Mouse (Mus musculus) spleen, adult 12 weeks (tissue): ENCODE measurements around the gene Wee1.
"Not testable (repeated sequence)": the region's sequence is repeated elsewhere in the genome, so short reads cannot be mapped to it uniquely, and the experiment has no call there.

Experiments
- DNase-seq: peaks from one replicate; pipeline ENCODE4 v3.0.0; 2022; ENCODE audit warnings: low spot score

Wee1 gene

GRCm38 (mm10) chr7:110121516-110122288 lies at the start of gene Wee1:
Wee1 (plus strand) TSS chr7:110122046.
- peak; percentile 99 for DNase-seq

GRCm38 (mm10) chr7:110078168-110078567 lies 43.7 kb upstream of the Wee1 start:
- DNase-seq: no peak

- peak; percentile 35 for DNase-seq
Measured at GRCm38 (mm10) chr7:110083386-110084165, 38.3 kb upstream of the Wee1 start.

GRCm38 (mm10) chr7:110085217-110085616 lies 36.6 kb upstream of the Wee1 start:
- no peak for DNase-seq

DNA sequence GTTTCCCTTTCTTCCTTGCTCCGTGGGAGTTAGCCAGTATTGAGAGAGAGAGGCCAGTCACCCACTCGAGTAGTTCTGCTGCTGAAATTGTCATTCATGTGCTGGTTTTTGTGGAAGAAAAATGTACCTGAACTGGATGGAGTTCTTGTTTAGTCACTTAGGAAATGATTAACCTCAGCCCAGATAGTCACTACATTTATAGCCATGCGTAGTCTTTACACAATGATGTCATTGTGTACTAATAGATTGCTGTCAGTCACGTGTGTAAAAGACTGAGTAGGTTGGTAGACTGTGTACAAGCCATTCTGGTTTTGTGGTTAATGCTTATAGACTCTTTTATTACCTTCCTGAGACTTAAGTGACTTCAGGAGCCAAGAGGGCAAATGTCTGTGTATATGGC lies 33.9 kb upstream of the Wee1 start:
- DNase-seq: no peak

- no peak for DNase-seq
Measured at GRCm38 (mm10) chr7:110091670-110092069, 30.2 kb upstream of the Wee1 start.

GRCm38 (mm10) chr7:110096332-110096731 lies 25.5 kb upstream of the Wee1 start:
- no peak for DNase-seq

- no peak for DNase-seq
Measured at GRCm38 (mm10) chr7:110097106-110097793, 24.6 kb upstream of the Wee1 start.

DNA sequence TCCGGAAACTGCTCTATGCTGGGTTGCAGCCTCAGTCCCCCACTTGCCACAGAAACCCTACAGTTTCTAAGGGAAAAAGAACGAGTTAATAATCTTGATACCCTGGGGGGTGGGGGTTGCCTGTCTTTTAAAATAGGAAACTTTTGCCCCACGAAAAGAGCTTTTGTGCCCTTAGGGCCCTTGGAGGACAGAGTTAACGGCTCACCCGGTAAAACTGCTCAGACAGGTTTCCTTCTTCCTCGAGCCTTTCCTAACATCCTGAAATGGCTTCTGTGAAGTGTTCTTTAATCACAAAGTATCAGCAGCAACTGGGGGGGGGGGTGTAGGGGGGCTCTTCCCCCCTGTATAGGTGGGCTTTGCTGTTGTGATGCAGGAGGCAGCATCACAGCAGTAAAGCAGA lies 21.0 kb upstream of the Wee1 start:
- DNase-seq: no peak

GRCm38 (mm10) chr7:110101266-110101665 lies 20.6 kb upstream of the Wee1 start:
- no peak for DNase-seq

DNA sequence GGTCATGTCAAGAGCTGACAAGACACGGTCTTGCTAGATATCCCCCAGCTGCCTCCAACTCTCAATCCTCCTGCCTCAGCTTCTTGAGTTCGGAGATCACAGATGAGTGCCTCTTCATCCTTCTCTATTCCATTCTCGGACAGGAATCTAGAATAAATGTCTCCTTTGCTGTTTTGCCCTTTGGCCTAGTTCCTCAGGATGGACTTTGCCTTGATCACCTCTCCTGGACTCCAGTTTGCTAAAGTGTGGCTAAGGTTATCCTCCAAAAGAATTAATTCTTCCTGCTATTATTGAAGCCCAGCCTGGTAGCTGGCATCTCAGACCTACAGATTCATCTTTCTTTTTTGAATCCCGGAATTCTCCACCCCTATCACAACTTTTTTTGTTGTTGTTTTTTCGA lies 16.8 kb upstream of the Wee1 start:
- no peak for DNase-seq

- DNase-seq: no peak
Measured at GRCm38 (mm10) chr7:110106633-110107032, 15.2 kb upstream of the Wee1 start.

- not testable (repeated sequence) for DNase-seq
Measured at GRCm38 (mm10) chr7:110108524-110108923, 13.3 kb upstream of the Wee1 start.

DNA sequence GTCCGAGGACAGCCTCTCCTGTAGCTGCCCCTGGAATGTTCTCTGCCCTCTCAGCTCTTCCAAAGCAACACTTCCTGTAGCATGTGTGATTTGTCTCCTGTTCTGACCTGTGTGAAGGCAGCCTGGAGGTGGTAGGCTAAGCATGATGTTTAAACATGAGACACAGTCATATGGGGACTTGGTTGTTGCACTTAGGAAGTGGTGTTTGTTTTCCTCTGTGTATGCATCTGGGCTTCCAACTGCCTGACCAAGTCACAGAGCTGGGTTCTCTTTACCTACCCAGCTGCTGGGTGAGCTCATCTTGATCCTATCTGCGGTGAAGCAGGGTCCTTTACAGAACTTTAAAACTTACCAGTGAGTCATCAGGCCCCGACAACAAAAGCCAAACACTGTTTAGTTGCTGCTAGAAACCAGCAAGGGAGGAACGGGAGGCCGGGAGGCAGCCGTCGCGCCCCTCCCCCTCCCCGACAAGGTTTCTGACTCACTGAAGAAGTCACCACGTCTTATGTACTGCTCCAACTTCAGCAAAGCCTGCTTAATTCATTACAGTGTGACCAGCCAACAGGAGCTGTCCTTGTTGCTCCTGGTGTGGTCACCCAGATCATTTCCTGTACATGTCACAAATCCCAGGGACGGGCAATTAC lies 12.8 kb upstream of the Wee1 start:
- peak; percentile 11 for DNase-seq

DNA sequence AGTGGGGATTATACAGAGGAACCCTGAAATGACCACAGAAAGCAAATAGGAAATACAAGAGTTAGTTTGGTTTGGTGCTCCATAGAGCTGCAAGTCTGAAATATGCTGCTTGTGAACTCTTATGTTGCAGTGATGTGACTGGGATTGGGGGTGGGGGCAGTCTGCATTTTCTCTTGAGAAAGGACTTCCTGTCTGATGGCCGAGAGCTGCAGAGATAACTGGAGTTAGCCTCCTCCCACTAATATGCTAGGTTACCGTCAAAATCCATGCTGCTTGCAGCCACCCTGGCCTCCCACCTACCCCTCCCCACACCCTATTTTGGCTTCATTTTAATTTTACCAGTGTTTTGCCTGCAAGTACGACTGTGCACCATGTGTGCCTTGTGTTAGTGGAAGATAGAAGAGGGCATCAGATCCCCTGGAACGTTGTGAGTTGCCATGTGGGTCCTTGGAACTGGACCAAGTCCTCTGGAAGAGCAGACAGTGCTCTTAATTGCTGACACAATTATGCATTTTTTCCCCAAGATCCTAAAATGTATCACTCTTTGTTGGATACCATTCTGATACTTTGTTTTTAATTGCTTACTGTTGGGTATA lies 11.7 kb upstream of the Wee1 start:
- no peak for DNase-seq

- DNase-seq: no peak
Measured at GRCm38 (mm10) chr7:110114699-110115098, 7.1 kb upstream of the Wee1 start.

DNA sequence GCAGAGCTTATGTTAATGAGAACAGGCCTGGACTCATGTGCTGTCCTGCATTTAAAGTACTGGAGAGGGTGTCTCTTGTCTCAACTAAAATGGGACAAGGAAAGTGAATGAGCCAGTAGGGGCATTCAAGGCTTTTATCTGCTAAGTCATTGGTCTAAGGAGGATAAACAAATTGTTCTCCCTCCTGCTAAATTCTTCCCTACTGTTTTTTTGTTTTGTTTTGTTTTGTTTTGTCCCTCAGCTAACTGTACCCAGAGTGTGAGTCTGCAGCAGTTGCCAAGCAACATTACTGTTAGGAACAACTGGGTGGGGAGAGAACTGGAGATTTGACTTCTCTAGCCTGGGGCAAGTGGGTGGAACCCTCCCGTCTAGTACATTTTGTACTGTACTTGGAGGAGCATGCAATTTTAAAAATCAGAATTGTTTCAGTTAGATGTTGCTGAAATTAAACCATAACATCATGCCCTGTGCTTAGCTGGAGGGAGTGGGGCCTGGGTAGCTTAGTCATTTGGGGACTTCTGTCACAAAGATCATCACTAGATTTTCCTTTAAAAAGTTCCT lies 5.0 kb upstream of the Wee1 start:
- no peak for DNase-seq

GRCm38 (mm10) chr7:110118448-110118847 lies 3.4 kb upstream of the Wee1 start:
- DNase-seq: no peak

- DNase-seq: no peak
Measured at GRCm38 (mm10) chr7:110120157-110120784, 1.6 kb upstream of the Wee1 start.

- no peak for DNase-seq
Measured at GRCm38 (mm10) chr7:110121162-110121515, 707 bp upstream of the Wee1 start.

DNA sequence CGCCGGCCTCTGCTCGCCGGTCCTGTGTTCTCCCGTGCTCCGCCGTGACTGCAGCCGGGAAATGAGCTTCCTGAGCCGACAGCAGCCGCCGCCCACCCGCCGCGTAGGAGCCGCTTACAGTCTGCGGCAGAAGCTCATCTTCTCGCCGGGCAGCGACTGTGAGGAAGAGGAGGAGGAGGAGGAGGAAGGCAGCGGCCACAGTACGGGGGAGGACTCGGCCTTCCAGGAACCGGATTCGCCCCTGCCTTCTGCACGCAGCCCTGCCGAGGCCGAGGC lies 381 bp downstream of the Wee1 start:
- no peak for DNase-seq
